ENCODE assay signal across 13 mouse cellular contexts in the genomic region with DNA sequence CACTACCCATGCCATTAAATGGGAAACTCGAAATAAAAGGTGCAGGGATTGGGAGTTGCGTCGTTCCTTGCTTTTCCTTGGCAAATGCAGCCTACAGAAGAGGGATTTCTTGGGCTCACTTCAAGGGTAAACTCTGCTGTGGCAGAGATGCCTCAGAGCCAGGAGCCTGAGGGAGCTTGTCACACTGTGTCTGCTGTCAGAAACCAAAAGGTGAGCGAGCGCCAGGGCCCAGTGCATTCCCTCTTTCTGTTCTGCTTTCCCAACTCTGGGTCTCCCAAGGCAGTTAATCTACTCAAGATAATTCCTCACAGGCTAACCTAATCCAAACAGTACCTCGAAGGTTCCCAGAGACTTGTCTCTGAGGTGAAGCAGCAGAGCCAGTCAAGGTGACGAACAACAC.
"Had no signal": no experiment of that assay in that cellular context is flagged by ENCODE, and none has a peak within 500 bp of the region (broad histone marks: within the 10 kb centered on the region; RNA-seq: fewer than 3 reads in every experiment).

No protein-coding gene starts in this region.

- DNase-seq: cerebellum, adult 8-10 months; cerebellum, adult 9-10 months; cerebellum, adult 9-11 months; cerebellum, postnatal 36 days; embryo, embryonic 11 days; forebrain, postnatal 0 days; gastrocnemius, adult 2 months; gastrocnemius, postnatal 10 days; gastrocnemius, postnatal 14 days; gastrocnemius, postnatal 25 days; gastrocnemius, postnatal 36 days; heart, adult 18-20 months; heart, adult 2 months had no signal
